Mouse (Mus musculus): ENCODE data around the gene Atp8b5.
A peak's percentile ranks its signal among the peaks of the same experiment; 100 is the strongest.

Gene Atp8b5

DNA sequence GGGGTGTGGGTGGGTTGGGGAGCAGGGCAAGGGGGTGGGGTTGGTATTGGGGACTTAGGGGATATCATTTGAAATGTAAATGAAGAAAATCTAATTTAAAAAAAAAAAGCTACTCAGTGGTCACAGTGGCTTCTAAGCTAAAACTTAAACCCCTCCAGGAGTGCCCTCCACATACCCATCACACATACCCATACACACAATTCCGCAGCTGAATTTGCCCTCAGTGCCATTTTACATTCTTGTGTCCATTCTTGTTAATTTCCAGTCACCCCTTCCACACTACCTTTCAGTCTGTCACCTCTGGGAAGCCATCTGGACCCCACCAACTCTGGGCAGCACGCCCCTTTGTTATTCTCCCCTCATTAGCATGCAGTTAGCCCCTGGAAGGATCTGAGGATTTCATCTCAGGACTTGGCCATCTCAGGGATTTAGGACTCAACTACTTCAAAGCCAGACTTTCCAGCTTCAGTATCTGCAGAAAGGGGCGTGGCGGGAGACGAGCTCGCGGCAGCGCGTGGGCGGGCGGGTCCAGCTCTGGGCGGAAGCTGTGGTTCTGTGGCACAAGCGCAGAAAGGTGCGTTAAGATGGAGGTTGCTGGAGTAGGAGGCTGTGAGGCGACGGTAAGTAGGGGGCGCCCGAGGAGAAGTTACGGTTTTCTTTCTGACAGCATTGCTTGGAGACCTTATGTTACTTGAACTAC, at the start of gene Atp8b5:
TSS of gene Atp8b5 (plus strand) at position 537 of the 700 bp plus-strand sequence.
- peak; percentile 81 for DNase-seq

DNA sequence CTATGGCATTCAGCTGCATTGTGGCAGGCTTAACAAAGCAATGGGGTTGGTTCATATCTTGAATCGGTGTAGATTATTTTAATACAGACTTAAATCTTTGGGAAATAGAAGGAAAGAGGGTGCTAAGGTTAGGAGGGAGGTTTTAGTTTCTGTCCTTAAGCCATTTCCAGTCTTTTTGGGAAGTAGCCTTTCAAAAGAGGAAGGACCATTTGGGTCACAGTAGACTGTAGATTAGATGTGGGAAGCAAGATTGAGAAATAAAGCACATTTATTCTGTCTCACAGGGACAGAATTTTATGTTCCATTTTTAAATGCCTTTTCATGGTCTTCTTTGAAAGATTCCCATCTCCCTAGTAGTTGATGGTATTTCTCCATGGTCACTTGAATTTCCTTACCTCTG, 49.0 kb upstream of the Atp8b5 start:
- no peak for DNase-seq

DNA sequence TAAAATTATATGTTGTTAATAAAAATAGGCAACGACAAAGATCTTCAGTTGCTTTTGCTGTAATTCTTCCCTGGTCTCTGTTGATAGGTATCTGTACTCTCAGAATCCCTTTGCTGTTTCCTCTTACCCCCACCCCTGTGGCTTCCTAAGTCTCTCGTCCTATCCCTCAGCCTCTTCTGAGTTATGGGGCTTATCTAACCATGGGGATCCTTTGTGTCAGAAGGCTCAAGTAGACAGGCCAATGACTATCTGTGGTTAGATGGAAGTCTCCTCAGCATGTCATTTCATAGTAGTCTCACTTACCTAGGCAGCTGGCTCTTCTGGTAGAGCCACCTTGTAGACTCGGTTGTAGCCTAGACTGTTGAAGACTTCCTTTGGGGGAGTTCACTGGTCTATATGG, 35.1 kb upstream of the Atp8b5 start:
- DNase-seq: no peak

DNA sequence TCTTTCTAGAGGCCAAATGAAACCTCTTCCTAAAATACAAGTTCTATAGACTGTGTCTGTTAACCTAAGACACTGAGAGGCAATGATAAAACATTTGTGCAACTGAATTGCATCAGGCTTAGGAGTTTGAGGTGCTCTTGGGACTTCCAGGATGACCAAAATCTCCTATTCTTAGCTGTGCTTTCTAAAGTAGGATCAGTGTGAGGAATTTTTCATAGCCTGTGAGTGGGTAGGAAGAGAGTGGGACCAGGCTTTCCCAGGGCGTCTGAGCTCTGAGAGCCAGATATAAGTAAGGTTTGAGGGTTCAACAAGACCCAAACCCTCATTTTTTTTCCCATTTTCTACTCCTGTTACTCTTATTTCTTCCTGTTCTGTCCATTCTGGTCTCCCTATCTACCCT, 34.0 kb upstream of the Atp8b5 start:
- DNase-seq: no peak

DNA sequence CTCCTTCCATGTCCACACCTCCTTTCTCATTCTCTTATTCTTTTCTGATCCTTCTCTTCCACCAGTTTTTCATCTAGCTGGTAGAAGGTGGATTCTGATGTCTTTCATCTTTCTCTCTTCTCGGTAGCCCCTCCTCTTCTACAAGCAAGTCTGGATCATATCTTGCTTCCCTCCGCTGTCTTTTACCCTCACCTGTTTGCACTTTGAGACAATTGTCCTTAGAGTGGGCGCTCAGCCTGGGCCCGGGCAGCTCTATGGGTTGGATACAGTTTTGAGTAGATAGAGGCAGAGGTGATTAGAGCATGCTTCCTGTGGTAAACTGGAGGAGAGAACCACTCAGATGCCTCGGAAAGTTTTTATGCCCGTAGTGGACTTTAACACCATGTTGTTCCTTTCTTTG, 33.5 kb upstream of the Atp8b5 start:
- DNase-seq: no peak

DNA sequence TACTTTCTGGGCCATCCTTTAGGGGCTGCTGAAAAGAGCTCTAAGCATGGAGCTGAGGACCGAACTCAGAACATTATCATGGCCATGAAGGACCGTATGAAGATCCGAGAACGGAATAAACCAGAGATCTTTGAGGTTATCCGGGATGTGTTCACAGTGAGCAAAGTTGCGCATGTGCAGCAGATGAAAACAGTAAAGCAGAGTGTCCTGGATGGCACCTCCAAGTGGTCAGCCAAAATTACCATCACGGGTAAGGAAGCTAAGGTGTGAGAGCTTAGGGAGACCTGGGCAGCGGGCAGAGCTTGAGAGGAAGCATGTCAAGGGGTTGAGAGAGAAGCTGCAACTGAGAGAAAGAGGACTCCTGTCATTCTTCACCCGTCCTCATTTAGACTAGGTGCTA, 30.1 kb upstream of the Atp8b5 start:
- DNase-seq: no peak

DNA sequence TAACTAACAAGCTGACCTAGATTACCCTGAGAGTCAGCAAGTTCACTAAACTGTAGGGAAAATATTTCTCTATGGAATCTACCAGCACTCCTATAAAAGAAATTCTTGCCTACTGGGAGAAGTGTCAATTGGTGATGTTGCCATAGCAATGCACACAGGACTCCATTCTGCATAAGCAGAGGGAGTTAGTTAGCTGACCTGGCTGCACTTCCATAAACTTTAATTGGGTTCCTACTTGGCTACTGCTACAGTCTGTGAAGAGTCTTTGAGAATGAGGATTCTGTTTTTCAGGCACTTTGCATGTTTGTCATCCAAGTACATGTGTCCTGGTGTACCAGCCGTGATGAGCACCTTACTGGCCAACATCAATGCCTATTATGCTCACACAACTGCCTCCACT, 26.2 kb upstream of the Atp8b5 start:
- DNase-seq: no peak

DNA sequence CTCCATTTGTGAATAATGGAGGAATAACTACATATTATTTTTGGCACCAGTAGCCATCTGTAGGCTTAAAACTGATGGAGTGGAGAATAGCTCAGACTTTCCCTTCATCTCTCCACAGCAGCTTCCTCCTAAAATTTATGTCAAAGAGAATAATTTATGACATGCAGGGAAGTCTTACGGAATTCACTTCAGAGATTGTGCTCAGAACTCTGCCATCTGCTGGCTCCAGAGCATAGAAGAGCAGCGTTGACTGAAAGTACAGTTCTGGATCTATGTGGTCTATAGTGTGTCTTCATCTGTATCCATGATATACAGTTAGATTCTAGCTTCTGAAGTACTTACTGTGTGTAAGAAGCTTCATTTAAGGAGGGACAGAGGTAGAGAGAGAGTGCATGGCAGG, 22.9 kb upstream of the Atp8b5 start:
- DNase-seq: no peak

DNA sequence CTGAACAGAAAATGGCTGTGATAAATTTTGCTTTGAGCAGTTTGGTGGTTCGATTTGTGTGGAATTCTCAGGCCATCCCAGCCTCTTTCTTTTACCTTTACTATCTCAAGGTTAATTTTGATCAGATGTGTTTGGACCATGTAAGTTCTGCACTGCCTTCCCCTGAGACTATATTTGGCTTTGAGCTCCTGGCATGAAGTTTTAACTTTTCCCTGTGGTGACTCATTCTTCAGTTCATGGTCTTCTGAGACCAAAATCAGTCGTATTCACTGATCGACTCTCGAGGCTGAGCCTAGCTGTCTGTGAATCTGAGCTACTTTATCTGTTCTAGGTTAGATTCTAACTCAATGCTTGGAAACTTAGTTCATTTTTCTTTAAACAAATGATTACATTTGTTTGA, 21.2 kb upstream of the Atp8b5 start:
- no peak for DNase-seq

DNA sequence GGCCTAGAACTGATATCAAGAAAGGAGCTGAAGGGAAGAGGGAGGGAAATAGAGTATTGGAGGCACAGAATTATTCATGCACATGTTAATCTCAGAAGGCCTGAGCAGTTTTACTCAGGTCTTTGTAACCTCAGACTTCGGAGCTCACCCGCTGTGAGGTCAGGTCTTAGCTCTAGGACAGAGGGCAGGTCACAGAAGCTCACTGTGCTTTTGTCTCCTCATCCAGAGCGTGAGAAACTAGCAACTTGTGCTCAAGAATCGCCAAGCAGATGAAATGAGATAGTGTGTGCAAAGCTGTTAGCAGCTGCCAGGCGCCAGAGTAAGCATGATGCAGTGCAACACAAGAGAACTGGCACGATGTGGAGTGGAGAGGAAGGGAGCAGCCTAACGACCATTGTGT, 18.9 kb upstream of the Atp8b5 start:
- no peak for DNase-seq

DNA sequence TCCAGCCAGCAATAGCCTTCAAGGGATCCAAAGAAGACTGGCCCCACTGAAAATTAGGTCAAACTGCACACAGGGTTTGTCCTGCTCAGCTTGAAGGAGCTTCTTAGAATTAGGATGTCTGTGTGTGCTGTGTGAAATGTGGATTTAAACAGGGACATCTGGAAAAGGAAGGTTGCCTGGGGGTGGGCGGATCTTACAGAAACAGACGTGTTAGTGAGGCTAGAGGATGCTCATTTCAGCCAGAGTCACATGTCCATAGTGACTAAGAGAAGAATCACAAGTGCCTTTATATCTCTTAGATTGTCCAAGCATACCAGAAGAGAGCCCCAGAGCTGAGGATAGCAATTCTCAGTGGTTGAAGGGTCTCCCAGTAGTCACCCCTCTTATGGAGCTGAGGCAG, 18.1 kb upstream of the Atp8b5 start:
- no peak for DNase-seq

DNA sequence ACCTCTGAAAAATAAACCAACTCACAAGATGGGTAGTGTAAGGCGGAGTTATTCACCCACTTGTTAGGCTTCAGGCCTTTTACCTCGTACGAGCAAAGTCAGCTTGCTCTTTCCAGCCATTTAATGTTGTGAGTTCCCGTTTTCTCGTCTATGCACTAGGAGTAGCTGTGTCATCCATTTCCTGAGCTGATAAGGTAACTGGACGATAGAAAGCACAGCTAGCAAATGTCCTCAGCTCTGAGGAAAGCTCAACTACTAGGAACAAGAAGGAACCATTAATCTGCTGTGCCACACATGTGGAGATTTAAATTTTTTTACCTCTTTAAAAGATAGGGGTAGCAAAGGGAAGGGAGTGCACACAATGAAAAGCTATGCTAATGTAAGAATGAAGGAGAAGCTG, 15.7 kb upstream of the Atp8b5 start:
- no peak for DNase-seq

DNA sequence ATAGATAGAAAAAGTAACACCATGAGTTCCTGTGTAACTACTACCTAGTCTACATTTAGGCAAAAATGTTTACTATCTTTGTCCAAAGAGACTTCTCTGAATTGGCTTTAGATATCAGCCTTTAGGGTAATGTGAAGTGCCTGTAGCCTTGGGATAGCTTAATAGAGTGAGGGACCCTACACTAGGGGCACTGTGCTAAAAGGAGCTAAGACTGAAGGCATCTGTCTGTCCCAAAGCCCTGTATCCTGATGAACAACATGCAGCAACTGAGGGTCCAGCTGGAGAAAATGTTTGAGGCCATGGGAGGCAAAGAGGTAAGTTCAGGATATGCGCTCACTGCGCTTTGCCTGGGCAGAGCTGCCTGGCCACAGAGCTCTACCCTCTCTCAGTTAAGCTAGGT, 9.9 kb upstream of the Atp8b5 start:
- no peak for DNase-seq

DNA sequence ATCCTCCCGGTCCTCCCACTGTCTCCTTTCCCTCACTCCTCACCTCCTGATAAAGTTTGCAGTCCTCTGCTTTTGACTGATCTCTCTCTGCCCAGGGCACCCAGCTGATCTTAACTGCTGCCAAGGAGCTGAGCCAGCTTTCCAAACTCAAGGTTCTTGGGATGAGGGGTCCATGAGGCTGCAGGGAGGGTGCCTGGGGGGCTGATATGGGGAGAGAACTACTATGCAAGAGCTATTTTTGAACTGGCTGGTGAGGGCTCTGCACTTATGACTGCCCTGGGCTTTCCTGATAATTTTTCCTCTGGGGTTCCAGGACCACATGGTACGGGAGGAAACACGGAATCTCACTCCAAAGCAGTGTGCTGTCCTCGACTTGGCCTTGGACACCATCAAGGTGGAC, 8.4 kb upstream of the Atp8b5 start:
- no peak for DNase-seq

DNA sequence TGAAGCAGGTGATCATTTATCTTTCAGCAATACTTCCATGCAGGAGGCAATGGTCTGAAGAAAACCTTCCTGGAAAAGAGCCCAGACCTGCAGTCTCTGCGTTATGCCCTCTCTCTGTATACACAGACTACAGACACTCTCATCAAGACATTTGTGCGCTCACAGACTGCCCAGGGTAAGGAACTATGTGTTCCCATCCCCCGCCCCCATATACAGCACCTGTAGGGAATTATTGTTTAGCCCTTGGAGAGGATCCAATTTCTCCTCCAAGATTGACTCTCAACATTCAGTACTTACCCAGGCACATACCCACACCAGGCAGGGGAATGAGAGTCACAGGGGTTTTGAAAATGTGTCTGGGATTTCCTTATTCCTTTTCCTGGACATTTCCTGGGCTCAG, 7.5 kb upstream of the Atp8b5 start:
- no peak for DNase-seq

DNA sequence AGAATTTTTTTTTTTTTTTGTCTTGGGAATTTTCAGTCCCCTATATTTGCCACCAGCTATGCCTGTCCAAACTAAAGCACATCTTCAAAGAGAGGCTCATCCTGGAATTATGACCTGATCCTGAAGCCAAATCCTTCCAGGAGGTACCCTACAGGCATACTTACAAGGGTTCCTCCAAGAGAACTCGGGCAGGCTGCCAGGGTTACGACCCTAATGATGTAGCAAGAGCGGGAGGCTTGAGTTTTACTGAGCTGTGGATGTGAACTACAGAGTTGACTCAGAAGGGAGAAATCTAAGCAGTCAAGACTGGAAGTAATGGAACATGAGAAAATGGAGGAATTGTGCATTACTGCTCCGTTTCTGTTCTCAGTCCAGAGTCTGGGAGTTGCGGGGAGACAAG, 6.9 kb upstream of the Atp8b5 start:
- no peak for DNase-seq

DNA sequence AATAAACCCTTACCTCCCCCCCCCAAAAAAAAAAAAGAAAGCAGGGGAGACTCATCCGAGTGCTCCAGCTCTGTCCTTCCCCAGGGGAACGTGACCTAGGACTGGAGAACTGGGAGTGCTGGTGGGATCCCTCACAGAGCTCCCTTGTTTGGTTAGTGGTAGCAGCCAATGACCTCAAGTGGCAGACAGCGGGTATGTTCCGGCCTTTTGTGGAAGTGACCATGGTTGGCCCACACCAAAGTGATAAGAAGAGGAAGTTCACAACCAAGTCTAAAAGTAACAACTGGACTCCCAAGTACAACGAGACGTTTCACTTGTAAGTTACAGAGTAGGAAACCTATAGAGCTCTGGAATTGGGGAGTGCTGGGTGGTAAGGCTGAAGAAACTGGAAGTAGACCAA, 4.1 kb upstream of the Atp8b5 start:
- no peak for DNase-seq

DNA sequence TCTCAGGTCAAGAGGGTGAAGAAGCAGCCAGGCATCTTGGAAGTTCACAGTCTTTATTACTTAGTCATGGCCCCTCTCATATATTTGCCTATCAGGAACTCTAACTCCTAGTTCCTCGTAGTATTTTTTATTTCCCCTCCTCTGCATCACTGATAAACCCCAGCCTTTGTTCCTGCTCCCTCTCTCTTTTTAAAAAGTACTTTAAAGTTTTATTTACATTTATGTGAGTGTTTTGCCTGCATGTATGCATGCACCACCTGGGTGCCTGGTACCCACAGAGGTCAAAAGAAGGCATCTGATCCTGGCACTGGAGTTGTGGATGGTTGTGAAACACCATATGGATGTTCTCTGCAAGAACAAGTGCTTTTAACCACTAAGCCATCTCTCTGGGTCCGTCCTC, 813 bp upstream of the Atp8b5 start:
- DNase-seq: no peak

DNA sequence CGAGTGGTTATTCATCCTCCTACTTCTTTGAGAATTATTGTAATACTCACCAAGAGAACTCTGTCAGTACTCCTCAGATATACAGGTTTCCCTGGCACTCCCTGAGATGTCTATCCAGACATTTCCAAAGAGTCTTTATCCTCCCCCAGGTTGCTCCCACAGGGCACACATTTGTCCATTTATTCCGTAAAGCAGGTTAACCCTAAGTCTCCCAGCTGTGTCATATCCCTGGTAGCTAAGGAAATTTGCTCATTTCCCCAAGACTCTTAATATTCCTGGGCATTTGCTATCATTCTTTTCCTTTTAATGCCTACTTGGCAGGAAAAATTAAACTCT, 332 bp downstream of the Atp8b5 start:
- DNase-seq: no peak

DNA sequence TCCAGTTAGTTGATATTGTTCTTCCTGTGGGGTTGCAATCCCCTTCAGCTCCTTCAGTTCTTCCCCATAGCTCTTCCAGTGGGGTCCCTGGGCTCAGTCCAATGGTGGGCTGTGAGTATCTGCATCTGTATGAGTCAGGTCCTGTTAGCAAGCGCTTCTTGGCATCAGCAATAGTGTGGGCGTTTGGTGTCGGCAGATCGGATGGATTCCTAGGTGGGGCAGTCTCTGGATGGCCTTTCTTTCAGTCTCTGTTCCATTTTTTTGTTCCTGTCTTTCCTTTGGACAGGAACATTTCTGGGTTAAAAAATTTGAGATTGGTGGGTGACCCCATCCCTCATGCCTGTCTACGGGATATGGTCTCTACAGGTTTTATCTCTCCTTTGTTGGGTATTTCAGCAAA, 18.5 kb downstream of the Atp8b5 start:
- DNase-seq: no peak

DNA sequence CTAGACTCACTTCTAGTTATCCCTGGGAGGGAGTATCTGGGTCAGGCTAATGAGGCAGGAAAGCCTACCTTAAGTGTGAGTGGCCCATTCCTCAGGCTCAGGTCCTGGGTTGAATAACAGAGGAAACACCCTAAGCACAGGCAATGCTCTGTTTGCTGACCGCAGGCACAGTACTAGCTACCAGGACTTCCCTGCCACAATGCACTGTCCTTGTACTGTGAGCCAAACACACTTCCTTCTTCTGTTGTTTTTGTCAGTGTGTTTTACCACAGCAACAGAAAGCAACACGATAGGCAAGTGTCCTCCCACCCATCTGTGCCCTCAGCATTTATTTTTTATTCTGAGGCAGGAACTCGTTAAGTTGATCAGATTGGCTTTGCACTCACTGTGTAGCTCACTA, 20.3 kb downstream of the Atp8b5 start:
- no peak for DNase-seq

DNA sequence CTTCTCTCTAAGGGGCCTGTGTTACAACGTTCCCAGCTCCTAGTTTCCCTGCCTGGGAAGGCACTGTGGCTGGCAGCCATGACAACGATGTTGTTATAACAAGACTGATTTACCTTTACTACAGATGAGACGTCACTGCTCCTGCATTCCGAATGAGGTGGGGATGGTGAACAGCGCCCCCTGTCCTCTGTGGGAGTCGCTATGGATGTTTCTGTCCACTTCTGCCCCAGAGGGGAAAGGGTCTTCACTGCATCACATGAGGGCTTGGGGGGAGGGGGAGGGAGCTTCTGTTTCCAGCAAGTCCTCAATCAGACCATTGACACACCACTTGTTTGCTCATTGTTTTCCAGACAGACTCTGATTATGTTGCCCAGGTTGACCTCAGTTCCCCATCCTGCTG, 27.0 kb downstream of the Atp8b5 start:
- DNase-seq: peak; percentile 25

DNA sequence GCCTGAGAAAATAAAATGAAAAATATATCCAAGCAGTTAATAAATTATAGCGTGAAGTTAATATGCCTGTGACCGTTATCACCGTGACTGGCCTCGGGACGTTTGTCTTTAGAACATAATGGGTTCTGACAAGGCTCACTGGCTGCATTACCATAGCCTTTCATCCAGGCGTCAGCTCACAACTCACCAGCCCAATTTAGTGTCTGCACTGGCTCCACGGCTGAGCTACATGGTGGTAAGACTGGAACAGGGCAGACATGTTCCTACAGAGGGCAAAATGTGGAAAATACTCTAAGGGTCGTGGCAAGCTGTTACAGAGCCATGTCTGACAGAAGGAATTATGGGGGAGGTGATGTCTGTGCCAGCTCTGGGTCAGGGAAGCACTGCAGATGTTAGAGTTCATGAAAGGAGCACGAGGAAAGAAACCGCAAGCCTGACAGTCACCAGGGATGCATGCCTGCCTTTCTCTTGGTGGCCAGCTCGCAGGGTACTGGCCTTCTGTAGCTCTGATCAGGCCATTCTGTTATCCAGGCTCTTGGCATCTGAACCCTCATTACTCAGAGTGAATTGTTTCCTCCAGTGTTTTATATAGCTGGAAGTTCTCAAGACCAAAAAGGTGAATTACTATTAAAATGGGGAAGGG, 42.9 kb downstream of the Atp8b5 start:
- DNase-seq: no peak

DNA sequence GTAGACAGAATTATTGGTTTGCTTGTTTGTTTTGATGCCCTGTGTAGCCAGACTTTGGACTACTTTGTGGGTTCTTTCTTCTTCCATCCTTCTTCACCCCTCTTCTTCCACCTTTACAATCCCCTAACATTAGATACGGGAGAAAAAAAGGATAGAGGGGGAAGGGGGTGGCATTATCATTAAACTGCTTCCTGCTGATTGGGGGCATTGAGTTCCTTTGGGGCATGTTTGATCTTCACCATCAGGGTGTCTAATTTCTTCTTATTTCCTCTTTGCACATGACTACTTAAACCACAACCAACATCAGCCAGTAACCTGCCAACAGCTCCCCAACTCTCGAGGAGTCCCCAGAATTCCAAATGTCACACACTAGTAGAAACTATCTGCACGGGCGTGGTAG, 54.6 kb downstream of the Atp8b5 start:
- DNase-seq: no peak

DNA sequence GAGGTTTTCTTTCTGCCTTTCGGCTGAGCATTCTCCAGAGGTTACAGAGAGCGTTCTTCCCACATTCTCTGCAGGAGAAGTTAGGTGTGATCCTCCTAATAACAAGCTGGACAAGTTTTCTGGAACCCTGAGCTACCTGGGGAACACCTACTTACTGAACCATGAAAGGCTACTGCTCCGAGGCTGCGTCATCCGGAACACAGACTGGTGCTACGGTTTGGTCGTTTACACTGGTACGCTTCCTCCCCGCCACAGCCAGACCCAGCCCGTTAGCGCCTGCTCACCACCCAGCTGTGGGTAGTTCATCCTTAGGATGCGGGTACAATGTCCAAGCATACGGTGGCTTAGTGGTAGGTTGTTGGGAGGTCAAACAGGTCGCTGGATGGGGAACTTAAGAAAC, 55.4 kb downstream of the Atp8b5 start:
- no peak for DNase-seq
